Mouse (Mus musculus): Measurements from ENCODE around the gene Taar5. TPM values are rescaled to one million over a fixed set of nuclear protein-coding genes. Genes with fewer than 3 reads are reported as not detected.

The Taar5 gene
- 0.18 TPM in 1 of 2 replicates, not detected in the other for polyA plus RNA-seq (2015; fragmentation: Nextera tagmentation; extraction: Ambion mirVana)

GRCm38 (mm10) chr10:23970656-23971165 lies at the start of gene Taar5:
Gene Taar5, plus strand, starts transcription at chr10:23970706.
- no peaks in the 10 kb centered on the region for H3K9me3 ChIP-seq (replicated peaks)
- no peak within 1 kb of the TSS for H3K27ac ChIP-seq (replicated peaks)
- no peaks in the 10 kb centered on the region for H3K36me3 ChIP-seq
- no peak within 1 kb of the TSS for H3K9ac ChIP-seq (replicated peaks)
- 95% methylated on average over 11 of the region's 11 CpGs for WGBS
- H3K27me3 ChIP-seq (replicated peaks) = no peaks in the 10 kb centered on the region
- no peak within 1 kb of the TSS for H3K4me2 ChIP-seq
- H3K4me3 ChIP-seq (replicated peaks) = no peak within 1 kb of the TSS
- no peak for ATAC-seq (ENCODE audit: low FRiP score)
- no peaks in the 10 kb centered on the region for H3K4me1 ChIP-seq

GRCm38 (mm10) chr10:23922468-23922867 lies 48.0 kb upstream of the Taar5 start:
- H3K36me3 ChIP-seq = no peaks in the 10 kb centered on the region
- no peaks in the 10 kb centered on the region for H3K9me3 ChIP-seq (replicated peaks)
- H3K4me1 ChIP-seq = no peaks in the 10 kb centered on the region
- H3K4me2 ChIP-seq = no peak overlapping the region
- H3K27ac ChIP-seq (replicated peaks) = no peak overlapping the region
- WGBS = 60% methylated on average over 3 of the region's 3 CpGs
- ATAC-seq (ENCODE audit: low FRiP score) = no peak
- no peaks in the 10 kb centered on the region for H3K27me3 ChIP-seq (replicated peaks)
- no peak overlapping the region for H3K9ac ChIP-seq (replicated peaks)
- no peak overlapping the region for H3K4me3 ChIP-seq (replicated peaks)

DNA sequence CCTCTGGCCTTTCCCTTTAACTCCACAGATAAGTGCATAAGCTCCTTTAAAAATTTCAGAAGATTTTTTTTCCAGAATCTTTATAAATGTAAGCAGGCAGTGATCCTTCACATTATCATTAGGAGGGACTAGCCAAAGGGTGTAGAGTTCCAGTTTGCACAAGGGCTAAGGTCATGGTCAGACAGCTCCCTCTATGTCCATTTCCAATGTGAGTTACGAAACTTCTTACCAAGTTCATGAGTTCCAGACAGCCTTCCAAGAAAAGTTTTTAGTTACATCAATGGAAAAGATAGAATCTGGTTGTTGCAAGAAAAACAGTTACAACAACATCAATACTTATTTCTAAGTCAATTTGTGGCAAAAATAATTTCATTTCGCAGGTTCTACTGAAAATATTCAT lies 46.6 kb upstream of the Taar5 start:
- Histone ChIP-seq H3K9me3 (replicated peaks) (no peaks in the 10 kb centered on the region), H3K36me3 (no peaks in the 10 kb centered on the region), H3K4me2 (no peak overlapping the region), H3K4me3 (replicated peaks) (no peak overlapping the region), H3K9ac (replicated peaks) (no peak overlapping the region), H3K27ac (replicated peaks) (no peak overlapping the region), H3K4me1 (no peaks in the 10 kb centered on the region), H3K27me3 (replicated peaks) (no peaks in the 10 kb centered on the region)
- WGBS = 84% methylated on average over 2 of the region's 2 CpGs
- ATAC-seq (ENCODE audit: low FRiP score) = no peak

DNA sequence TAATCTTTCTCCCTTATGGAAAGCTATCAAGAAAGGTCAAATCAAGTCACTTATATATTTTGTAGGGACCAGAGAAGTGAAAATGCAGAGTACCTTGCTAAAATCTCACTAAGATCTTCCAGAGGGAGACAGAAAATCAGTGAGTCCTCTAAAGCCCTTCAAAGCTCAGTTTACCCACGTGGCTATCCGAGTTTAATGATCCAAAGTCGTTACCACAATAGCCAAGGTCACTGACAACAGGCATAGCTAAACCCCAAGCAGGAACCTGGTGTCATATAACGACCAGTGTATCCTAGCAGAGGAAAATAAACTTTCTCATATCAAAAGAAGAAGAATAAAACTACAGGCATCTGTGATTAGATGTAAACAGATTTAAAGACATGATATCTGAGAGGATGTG lies 32.9 kb upstream of the Taar5 start:
- no peak for ATAC-seq (ENCODE audit: low FRiP score)
- Histone ChIP-seq H3K9me3 (replicated peaks) (no peaks in the 10 kb centered on the region), H3K27ac (replicated peaks) (no peak overlapping the region), H3K4me2 (peak overlapping the region; percentile 52; the same call in 1 of the 2 replicates), H3K4me1 (no peaks in the 10 kb centered on the region), H3K27me3 (replicated peaks) (no peaks in the 10 kb centered on the region), H3K36me3 (no peaks in the 10 kb centered on the region), H3K4me3 (replicated peaks) (no peak overlapping the region), H3K9ac (replicated peaks) (no peak overlapping the region)
- 17% methylated on average over 4 of the region's 4 CpGs for WGBS

GRCm38 (mm10) chr10:23938312-23938711 lies 32.2 kb upstream of the Taar5 start, which contains the start of gene Taar2:
Gene Taar2, plus strand, starts transcription at chr10:23938572.
- H3K9ac ChIP-seq (replicated peaks) = 0 out of 2 replicates have a peak within 1 kb of the TSS, but pooled peaks have one; percentile 6
- H3K4me1 ChIP-seq = no peaks in the 10 kb centered on the region
- no peaks in the 10 kb centered on the region for H3K9me3 ChIP-seq (replicated peaks)
- ATAC-seq (ENCODE audit: low FRiP score) = peak; percentile 60
- H3K4me3 ChIP-seq (replicated peaks) = peak within 1 kb of the TSS; percentile 22; the same call in 1 of the 2 replicates
- H3K27me3 ChIP-seq (replicated peaks) = no peaks in the 10 kb centered on the region
- H3K27ac ChIP-seq (replicated peaks) = no peak within 1 kb of the TSS
- 18% methylated on average over 6 of the region's 6 CpGs for WGBS
- H3K36me3 ChIP-seq = no peaks in the 10 kb centered on the region
- H3K4me2 ChIP-seq = peak within 1 kb of the TSS; percentile 52

DNA sequence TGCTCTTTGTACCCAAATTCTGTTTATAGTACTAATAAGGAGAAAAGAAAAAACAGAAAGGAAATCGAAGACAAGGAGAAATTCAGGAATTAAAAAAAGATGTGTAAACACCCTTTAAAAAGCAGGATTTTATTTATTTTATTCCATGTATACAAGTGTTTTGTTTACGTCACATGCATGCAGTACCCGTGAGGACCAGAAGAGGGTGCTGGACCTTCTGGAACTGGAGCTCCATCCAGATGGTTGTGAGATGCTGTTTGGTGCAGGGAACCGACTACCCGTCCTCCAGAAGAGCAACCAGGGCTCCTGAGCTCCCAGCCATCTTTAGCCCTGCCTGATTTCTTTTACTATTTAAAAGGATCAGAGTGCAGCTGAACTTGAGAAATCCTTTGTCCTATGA lies 28.0 kb upstream of the Taar5 start:
- no peaks in the 10 kb centered on the region for H3K27me3 ChIP-seq (replicated peaks)
- WGBS = 81% methylated on average over 5 of the region's 5 CpGs
- no peaks in the 10 kb centered on the region for H3K9me3 ChIP-seq (replicated peaks)
- no peak overlapping the region for H3K4me2 ChIP-seq
- H3K4me1 ChIP-seq = no peaks in the 10 kb centered on the region
- H3K36me3 ChIP-seq = no peaks in the 10 kb centered on the region
- no peak overlapping the region for H3K4me3 ChIP-seq (replicated peaks)
- ATAC-seq (ENCODE audit: low FRiP score) = no peak
- no peak overlapping the region for H3K9ac ChIP-seq (replicated peaks)
- no peak overlapping the region for H3K27ac ChIP-seq (replicated peaks)

- 76% methylated on average over 7 of the region's 7 CpGs for WGBS
- no peaks in the 10 kb centered on the region for H3K36me3 ChIP-seq
- no peak overlapping the region for H3K9ac ChIP-seq (replicated peaks)
- no peak overlapping the region for H3K4me3 ChIP-seq (replicated peaks)
- ATAC-seq (ENCODE audit: low FRiP score) = no peak
- H3K9me3 ChIP-seq (replicated peaks) = no peaks in the 10 kb centered on the region
- H3K27me3 ChIP-seq (replicated peaks) = no peaks in the 10 kb centered on the region
- H3K4me2 ChIP-seq = no peak overlapping the region
- no peaks in the 10 kb centered on the region for H3K4me1 ChIP-seq
- H3K27ac ChIP-seq (replicated peaks) = no peak overlapping the region
Observed at GRCm38 (mm10) chr10:23948026-23948425, 22.5 kb upstream of the Taar5 start.

DNA sequence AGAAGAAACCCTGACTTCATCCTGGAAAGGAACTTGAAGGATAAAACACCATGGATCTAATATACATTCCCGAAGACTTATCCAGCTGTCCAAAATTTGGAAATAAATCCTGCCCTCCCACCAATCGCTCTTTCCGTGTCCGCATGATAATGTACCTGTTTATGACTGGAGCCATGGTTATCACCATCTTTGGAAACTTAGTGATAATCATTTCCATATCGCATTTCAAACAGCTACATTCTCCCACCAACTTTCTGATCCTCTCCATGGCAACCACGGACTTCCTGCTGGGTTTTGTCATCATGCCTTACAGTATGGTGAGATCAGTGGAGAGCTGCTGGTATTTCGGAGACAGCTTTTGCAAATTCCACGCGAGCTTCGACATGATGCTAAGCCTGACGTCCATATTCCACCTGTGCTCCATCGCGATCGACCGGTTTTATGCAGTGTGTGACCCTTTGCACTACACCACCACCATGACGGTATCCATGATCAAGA lies 20.9 kb upstream of the Taar5 start, which contains the start of gene Taar3:
Gene Taar3, plus strand, starts transcription at position 51 of the 498 bp plus-strand sequence.
- no peak within 1 kb of the TSS for H3K9ac ChIP-seq (replicated peaks)
- no peak within 1 kb of the TSS for H3K4me2 ChIP-seq
- H3K27ac ChIP-seq (replicated peaks) = no peak within 1 kb of the TSS
- H3K4me1 ChIP-seq = no peaks in the 10 kb centered on the region
- ATAC-seq (ENCODE audit: low FRiP score) = no peak
- no peaks in the 10 kb centered on the region for H3K36me3 ChIP-seq
- WGBS = 86% methylated on average over 16 of the region's 16 CpGs
- no peaks in the 10 kb centered on the region for H3K9me3 ChIP-seq (replicated peaks)
- H3K4me3 ChIP-seq (replicated peaks) = no peak within 1 kb of the TSS
- no peaks in the 10 kb centered on the region for H3K27me3 ChIP-seq (replicated peaks)

DNA sequence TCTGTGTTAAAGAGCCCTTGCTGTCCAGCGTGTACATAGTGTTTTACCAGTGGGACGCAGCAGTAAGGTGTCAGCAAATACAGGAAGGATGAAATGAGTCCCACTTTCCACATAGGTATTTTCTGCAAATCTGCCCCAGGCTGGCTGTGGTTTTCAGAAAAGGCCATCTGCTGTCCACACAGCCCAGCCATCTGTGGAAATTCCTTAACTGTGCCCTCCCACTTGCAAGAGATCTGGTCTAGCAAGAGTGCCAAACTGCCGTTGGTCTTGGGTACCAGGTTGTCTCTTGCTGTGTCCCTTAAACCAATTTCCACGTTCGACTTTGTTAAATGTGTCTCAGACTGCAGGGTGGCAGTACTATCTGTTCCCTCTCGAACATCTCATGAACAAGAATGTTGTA lies 18.8 kb upstream of the Taar5 start:
- Histone ChIP-seq H3K9ac (replicated peaks) (no peak overlapping the region), H3K4me2 (no peak overlapping the region), H3K27me3 (replicated peaks) (no peaks in the 10 kb centered on the region), H3K36me3 (no peaks in the 10 kb centered on the region), H3K4me1 (no peaks in the 10 kb centered on the region), H3K9me3 (replicated peaks) (no peaks in the 10 kb centered on the region), H3K4me3 (replicated peaks) (no peak overlapping the region), H3K27ac (replicated peaks) (no peak overlapping the region)
- WGBS = 85% methylated on average over 6 of the region's 6 CpGs
- ATAC-seq (ENCODE audit: low FRiP score) = no peak

DNA sequence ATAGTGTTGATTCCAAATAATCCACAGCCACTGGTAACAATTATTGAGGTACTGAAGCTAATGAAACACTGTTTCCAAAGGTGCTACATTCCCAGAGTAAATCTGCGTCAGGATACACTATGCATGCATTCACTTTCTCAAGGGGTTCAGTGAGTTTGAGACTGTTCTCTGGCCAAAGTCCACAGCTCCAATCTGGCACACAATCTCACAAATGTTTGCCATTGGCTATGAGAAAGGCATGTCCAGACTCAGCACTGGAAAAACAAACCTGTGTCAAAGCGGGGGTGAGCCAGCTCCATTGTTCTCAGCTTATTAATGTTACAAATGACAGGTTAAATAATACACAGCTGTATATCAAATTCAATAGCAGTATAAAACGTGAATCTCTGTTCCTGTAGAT lies 11.4 kb upstream of the Taar5 start:
- Histone ChIP-seq H3K4me3 (replicated peaks) (no peak overlapping the region), H3K9ac (replicated peaks) (no peak overlapping the region), H3K36me3 (no peaks in the 10 kb centered on the region), H3K4me2 (no peak overlapping the region), H3K27ac (replicated peaks) (no peak overlapping the region), H3K4me1 (no peaks in the 10 kb centered on the region), H3K27me3 (replicated peaks) (no peaks in the 10 kb centered on the region), H3K9me3 (replicated peaks) (no peaks in the 10 kb centered on the region)
- 76% methylated on average over 3 of the region's 3 CpGs for WGBS
- ATAC-seq (ENCODE audit: low FRiP score) = no peak

DNA sequence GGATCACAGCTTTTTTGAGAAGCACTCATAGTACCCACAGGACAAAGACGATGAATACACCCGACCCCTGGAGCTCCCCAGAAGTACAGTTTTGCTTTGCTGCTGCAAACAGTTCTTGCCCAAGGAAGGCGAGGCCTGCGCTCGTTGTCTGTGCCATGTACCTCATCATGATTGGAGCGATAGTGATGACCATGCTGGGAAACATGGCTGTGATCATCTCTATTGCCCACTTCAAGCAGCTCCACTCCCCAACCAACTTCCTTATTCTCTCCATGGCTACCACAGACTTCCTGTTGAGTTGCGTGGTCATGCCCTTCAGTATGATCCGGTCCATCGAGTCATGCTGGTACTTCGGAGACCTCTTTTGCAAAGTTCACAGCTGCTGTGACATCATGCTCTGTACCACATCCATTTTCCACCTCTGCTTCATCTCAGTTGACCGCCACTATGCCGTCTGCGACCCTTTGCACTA lies 10.0 kb upstream of the Taar5 start, which contains the start of gene Taar4:
Gene Taar4, plus strand, starts transcription at position 51 of the 472 bp plus-strand sequence.
- no peak within 1 kb of the TSS for H3K4me2 ChIP-seq

GRCm38 (mm10) chr10:23963444-23963843 lies 7.1 kb upstream of the Taar5 start:
- H3K27me3 ChIP-seq (replicated peaks) = no peaks in the 10 kb centered on the region
- WGBS = 55% methylated on average over 3 of the region's 3 CpGs
- no peak for ATAC-seq (ENCODE audit: low FRiP score)
- no peak overlapping the region for H3K4me2 ChIP-seq
- no peak overlapping the region for H3K9ac ChIP-seq (replicated peaks)
- H3K4me1 ChIP-seq = no peaks in the 10 kb centered on the region
- no peak overlapping the region for H3K27ac ChIP-seq (replicated peaks)
- H3K9me3 ChIP-seq (replicated peaks) = no peaks in the 10 kb centered on the region
- no peak overlapping the region for H3K4me3 ChIP-seq (replicated peaks)
- H3K36me3 ChIP-seq = no peaks in the 10 kb centered on the region

More for the DNA sequence above, 10.0 kb upstream of the Taar5 start, which contains the start of gene Taar4:
- Histone ChIP-seq H3K9me3 (replicated peaks) (no peaks in the 10 kb centered on the region), H3K27ac (replicated peaks) (no peak within 1 kb of the TSS), H3K4me1 (no peaks in the 10 kb centered on the region), H3K36me3 (no peaks in the 10 kb centered on the region), H3K27me3 (replicated peaks) (no peaks in the 10 kb centered on the region), H3K4me3 (replicated peaks) (no peak within 1 kb of the TSS), H3K9ac (replicated peaks) (no peak within 1 kb of the TSS)
- ATAC-seq (ENCODE audit: low FRiP score) = no peak
- WGBS = 92% methylated on average over 13 of the region's 13 CpGs
